25 mouse cellular contexts compared by ENCODE assay signal in the genomic region with DNA sequence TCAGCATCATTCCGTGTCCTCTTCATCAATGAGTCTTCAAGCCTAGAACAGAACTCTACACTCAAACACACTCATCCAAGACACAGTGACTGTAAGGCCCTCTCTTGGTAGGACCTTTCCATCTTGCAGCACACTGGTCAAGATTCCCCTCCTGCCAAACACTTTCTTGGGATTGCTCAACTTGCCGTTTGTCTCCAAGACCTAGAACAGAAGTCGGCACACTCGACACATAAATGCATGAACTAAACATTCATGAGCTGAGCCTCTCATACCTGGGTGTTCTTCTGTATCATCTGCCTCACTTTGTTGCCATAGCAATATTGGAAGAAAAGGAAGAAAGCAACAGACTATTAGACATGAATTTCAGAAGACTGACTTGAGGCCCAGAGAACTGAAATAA.
"Had no signal": no experiment of that assay in that cellular context is flagged by ENCODE, and none has a peak within 500 bp of the region (broad histone marks: within the 10 kb centered on the region; RNA-seq: fewer than 3 reads in every experiment).

No protein-coding gene starts in this region.

- H3K27ac ChIP-seq: heart, embryonic 10.5 days; hindbrain, embryonic 12.5 days; hindbrain, embryonic 14.5 days; intestine, embryonic 15.5 days; layer of hippocampus, adult 2 months; left cerebral cortex, adult 2 months; limb, embryonic 10.5 days; limb, embryonic 12.5 days; liver, embryonic 13.5 days; liver, embryonic 15.5 days had no signal

- H3K36me3 ChIP-seq: heart, embryonic 10.5 days; heart, embryonic 12.5 days; hindbrain, embryonic 12.5 days; intestine, embryonic 15.5 days; limb, embryonic 10.5 days; limb, embryonic 12.5 days; liver, embryonic 13.5 days; liver, embryonic 15.5 days had no signal

- H3K9ac ChIP-seq: heart, embryonic 12.5 days; hindbrain, embryonic 12.5 days; hindbrain, embryonic 14.5 days; intestine, embryonic 15.5 days; limb, embryonic 12.5 days; liver, embryonic 13.5 days; liver, embryonic 15.5 days had no signal

- H3K9me3 ChIP-seq: heart, embryonic 10.5 days; heart, embryonic 12.5 days; hindbrain, embryonic 12.5 days; intestine, embryonic 15.5 days; limb, embryonic 10.5 days; limb, embryonic 12.5 days; liver, embryonic 13.5 days; liver, embryonic 15.5 days had no signal

- ATAC-seq: hindbrain, embryonic 16.5 days; inflammation-experienced regulatory T-cells, adult 6 months; intestine, embryonic 15.5 days; intestine, postnatal 0 days had no signal

- H3K4me3 ChIP-seq: heart, embryonic 10.5 days; heart, embryonic 12.5 days; hindbrain, embryonic 12.5 days; intestine, embryonic 15.5 days; layer of hippocampus, adult 2 months; left cerebral cortex, adult 2 months; limb, embryonic 10.5 days; limb, embryonic 12.5 days; liver, embryonic 13.5 days; liver, embryonic 15.5 days had no signal

- H3K4me2 ChIP-seq: heart, embryonic 12.5 days; hindbrain, embryonic 12.5 days; hindbrain, embryonic 14.5 days; intestine, embryonic 15.5 days; limb, embryonic 12.5 days; liver, embryonic 11.5 days; liver, embryonic 13.5 days; liver, embryonic 15.5 days had no signal

- DNase-seq: gastrocnemius, postnatal 10 days; gastrocnemius, postnatal 36 days; heart, adult 18-20 months; heart, postnatal 10 days; kidney, adult 18-20 months; kidney, adult 8-10 months; kidney, postnatal 10 days; kidney, postnatal 25 days; kidney, postnatal 4 days; liver; liver, embryonic 13.5 days had no signal

- H3K27me3 ChIP-seq: heart, embryonic 12.5 days; hindbrain, embryonic 12.5 days; intestine, embryonic 15.5 days; limb, embryonic 12.5 days; liver, embryonic 13.5 days; liver, embryonic 15.5 days had no signal
